Mouse (Mus musculus): ENCODE results near the gene Rpl35a.
"Not testable (repeated sequence)": the region's sequence is repeated elsewhere in the genome, so short reads cannot be mapped to it uniquely, and the experiment has no call there.

Rpl35a gene

GRCm38 (mm10) chr16:33055655-33056054 lies 598 bp upstream of the Rpl35a start:
- DNase-seq (ENCODE audit: low spot score): no peak

- peak; percentile 32 for DNase-seq (ENCODE audit: low spot score)
These were observed 533 bp downstream of the Rpl35a start for GRCm38 (mm10) chr16:33056786-33057185.

GRCm38 (mm10) chr16:33058033-33058432 lies 1.8 kb downstream of the Rpl35a start:
- no peak for DNase-seq (ENCODE audit: low spot score)

- not testable (repeated sequence) for DNase-seq (ENCODE audit: low spot score)
These were observed 2.4 kb downstream of the Rpl35a start for GRCm38 (mm10) chr16:33058656-33059055.

- no peak for DNase-seq (ENCODE audit: low spot score)
These were observed 3.2 kb downstream of the Rpl35a start for GRCm38 (mm10) chr16:33059471-33059870.

- no peak for DNase-seq (ENCODE audit: low spot score)
These were observed 4.7 kb downstream of the Rpl35a start for GRCm38 (mm10) chr16:33060926-33061325.

- no peak for DNase-seq (ENCODE audit: low spot score)
These were observed 5.1 kb downstream of the Rpl35a start for GRCm38 (mm10) chr16:33061400-33061799.

- DNase-seq (ENCODE audit: low spot score): peak; percentile 89
These were observed 5.9 kb downstream of the Rpl35a start, which contains the start of gene Lmln for GRCm38 (mm10) chr16:33062024-33062681. TSS of gene Lmln (plus strand) at chr16:33062521.

GRCm38 (mm10) chr16:33062682-33063131 lies 6.5 kb downstream of the Rpl35a start:
- DNase-seq (ENCODE audit: low spot score): peak; percentile 69

- DNase-seq (ENCODE audit: low spot score): no peak
These were observed 7.0 kb downstream of the Rpl35a start for GRCm38 (mm10) chr16:33063267-33063666.

GRCm38 (mm10) chr16:33064636-33065035 lies 8.4 kb downstream of the Rpl35a start:
- DNase-seq (ENCODE audit: low spot score): no peak

- DNase-seq (ENCODE audit: low spot score): no peak
These were observed 14.7 kb downstream of the Rpl35a start for GRCm38 (mm10) chr16:33070928-33071327.

GRCm38 (mm10) chr16:33072871-33073557 lies 16.8 kb downstream of the Rpl35a start:
- no peak for DNase-seq (ENCODE audit: low spot score)

GRCm38 (mm10) chr16:33074967-33075366 lies 18.7 kb downstream of the Rpl35a start:
- no peak for DNase-seq (ENCODE audit: low spot score)

GRCm38 (mm10) chr16:33076078-33076477 lies 19.8 kb downstream of the Rpl35a start:
- DNase-seq (ENCODE audit: low spot score): no peak

GRCm38 (mm10) chr16:33077069-33077627 lies 20.9 kb downstream of the Rpl35a start:
- no peak for DNase-seq (ENCODE audit: low spot score)

- DNase-seq (ENCODE audit: low spot score): no peak
These were observed 23.8 kb downstream of the Rpl35a start for GRCm38 (mm10) chr16:33080063-33080462.

- DNase-seq (ENCODE audit: low spot score): no peak
These were observed 26.7 kb downstream of the Rpl35a start for GRCm38 (mm10) chr16:33082951-33083350.

GRCm38 (mm10) chr16:33083996-33084395 lies 27.7 kb downstream of the Rpl35a start:
- no peak for DNase-seq (ENCODE audit: low spot score)

- DNase-seq (ENCODE audit: low spot score): no peak
These were observed 29.4 kb downstream of the Rpl35a start for GRCm38 (mm10) chr16:33085666-33086065.

Data from urinary bladder, postnatal 14 days (tissue).